Mouse (Mus musculus): ENCODE measurements at regions not wholly inside any gene's neighbourhood (a gene's known extent, or its start where the extent isn't known, plus 50 kb on each side); places are given as distances from the start of the nearest gene placed in this dataset.

GRCm38 (mm10) chr5:64601285-64601684, 201.9 kb upstream of the Klf3 start:
- no peak overlapping the region for H3K4me2 ChIP-seq (ENCODE audit: low read length)
- no peak overlapping the region for H3K4me3 ChIP-seq (replicated peaks; ENCODE audit: low read depth, low read length)
- no peak overlapping the region for H3K27ac ChIP-seq (replicated peaks; ENCODE audit: low read depth, low read length)
- 73% methylated on average over 8 of the region's 8 CpGs for WGBS
- no peaks in the 10 kb centered on the region for H3K9me3 ChIP-seq (ENCODE audit: control insufficient read depth, low read length)
- no peaks in the 10 kb centered on the region for H3K36me3 ChIP-seq (ENCODE audit: control insufficient read depth, insufficient read depth, low read length)
- H3K27me3 ChIP-seq (ENCODE audit: control insufficient read depth, insufficient read depth, low read length) = no peaks in the 10 kb centered on the region
- H3K9ac ChIP-seq (replicated peaks; ENCODE audit: low read length) = no peak overlapping the region
- H3K4me1 ChIP-seq (ENCODE audit: control insufficient read depth, insufficient read depth, low read length) = peaks cover 13% of the 10 kb centered on the region; the same call in 1 of the 2 replicates
- ATAC-seq (ENCODE audit: low FRiP score, low TSS enrichment) (no peak), DNase-seq (no peak)

GRCm38 (mm10) chr5:64601832-64602231, 201.4 kb upstream of the Klf3 start:
- no peaks in the 10 kb centered on the region for H3K27me3 ChIP-seq (ENCODE audit: control insufficient read depth, insufficient read depth, low read length)
- no peaks in the 10 kb centered on the region for H3K36me3 ChIP-seq (ENCODE audit: control insufficient read depth, insufficient read depth, low read length)
- no peak for ATAC-seq (ENCODE audit: low FRiP score, low TSS enrichment)
- 87% methylated on average over 5 of the region's 5 CpGs for WGBS
- no peaks in the 10 kb centered on the region for H3K9me3 ChIP-seq (ENCODE audit: control insufficient read depth, low read length)
- H3K9ac ChIP-seq (replicated peaks; ENCODE audit: low read length) = no peak overlapping the region
- no peak overlapping the region for H3K27ac ChIP-seq (replicated peaks; ENCODE audit: low read depth, low read length)
- H3K4me1 ChIP-seq (ENCODE audit: control insufficient read depth, insufficient read depth, low read length) = peaks cover 13% of the 10 kb centered on the region; the same call in 1 of the 2 replicates
- DNase-seq = no peak
- H3K4me2 ChIP-seq (ENCODE audit: low read length) = no peak overlapping the region
- H3K4me3 ChIP-seq (replicated peaks; ENCODE audit: low read depth, low read length) = no peak overlapping the region

- H3K4me3 ChIP-seq (replicated peaks; ENCODE audit: low read depth, low read length) = no peak overlapping the region
- H3K36me3 ChIP-seq (ENCODE audit: control insufficient read depth, insufficient read depth, low read length) = no peaks in the 10 kb centered on the region
- no peak overlapping the region for H3K9ac ChIP-seq (replicated peaks; ENCODE audit: low read length)
- H3K27me3 ChIP-seq (ENCODE audit: control insufficient read depth, insufficient read depth, low read length) = no peaks in the 10 kb centered on the region
- no peak overlapping the region for H3K4me2 ChIP-seq (ENCODE audit: low read length)
- no peak for ATAC-seq (ENCODE audit: low FRiP score, low TSS enrichment)
- peaks cover 13% of the 10 kb centered on the region; the same call in 1 of the 2 replicates for H3K4me1 ChIP-seq (ENCODE audit: control insufficient read depth, insufficient read depth, low read length)
- no peak for DNase-seq
- no peak overlapping the region for H3K27ac ChIP-seq (replicated peaks; ENCODE audit: low read depth, low read length)
- no peaks in the 10 kb centered on the region for H3K9me3 ChIP-seq (ENCODE audit: control insufficient read depth, low read length)
- WGBS = 90% methylated on average over 8 of the region's 8 CpGs
These were observed 200.7 kb upstream of the Klf3 start for GRCm38 (mm10) chr5:64602356-64602936.

GRCm38 (mm10) chr5:64602996-64603755, 200.0 kb upstream of the Klf3 start:
- ATAC-seq (ENCODE audit: low FRiP score, low TSS enrichment) (no peak), DNase-seq (no peak)
- H3K4me1 ChIP-seq (ENCODE audit: control insufficient read depth, insufficient read depth, low read length) = peaks cover 13% of the 10 kb centered on the region; the same call in 1 of the 2 replicates
- H3K27ac ChIP-seq (replicated peaks; ENCODE audit: low read depth, low read length) = no peak overlapping the region
- no peak overlapping the region for H3K9ac ChIP-seq (replicated peaks; ENCODE audit: low read length)
- H3K4me3 ChIP-seq (replicated peaks; ENCODE audit: low read depth, low read length) = no peak overlapping the region
- no peaks in the 10 kb centered on the region for H3K27me3 ChIP-seq (ENCODE audit: control insufficient read depth, insufficient read depth, low read length)
- 62% methylated on average over 11 of the region's 11 CpGs for WGBS
- H3K9me3 ChIP-seq (ENCODE audit: control insufficient read depth, low read length) = no peaks in the 10 kb centered on the region
- H3K36me3 ChIP-seq (ENCODE audit: control insufficient read depth, insufficient read depth, low read length) = no peaks in the 10 kb centered on the region
- H3K4me2 ChIP-seq (ENCODE audit: low read length) = no peak overlapping the region

GRCm38 (mm10) chr5:64605171-64605570, 198.0 kb upstream of the Klf3 start:
- ATAC-seq (ENCODE audit: low FRiP score, low TSS enrichment) = no peak
- H3K9me3 ChIP-seq (ENCODE audit: control insufficient read depth, low read length) = no peaks in the 10 kb centered on the region
- no peaks in the 10 kb centered on the region for H3K27me3 ChIP-seq (ENCODE audit: control insufficient read depth, insufficient read depth, low read length)
- no peak overlapping the region for H3K9ac ChIP-seq (replicated peaks; ENCODE audit: low read length)
- H3K27ac ChIP-seq (replicated peaks; ENCODE audit: low read depth, low read length) = no peak overlapping the region
- DNase-seq = no peak
- H3K4me1 ChIP-seq (ENCODE audit: control insufficient read depth, insufficient read depth, low read length) = peaks cover 5% of the 10 kb centered on the region; the same call in 1 of the 2 replicates
- H3K36me3 ChIP-seq (ENCODE audit: control insufficient read depth, insufficient read depth, low read length) = no peaks in the 10 kb centered on the region
- H3K4me3 ChIP-seq (replicated peaks; ENCODE audit: low read depth, low read length) = no peak overlapping the region
- no peak overlapping the region for H3K4me2 ChIP-seq (ENCODE audit: low read length)

- Histone ChIP-seq H3K9me3 (ENCODE audit: control insufficient read depth, low read length) (no peaks in the 10 kb centered on the region), H3K27ac (replicated peaks; ENCODE audit: low read depth, low read length) (no peak overlapping the region), H3K4me1 (ENCODE audit: control insufficient read depth, insufficient read depth, low read length) (peaks cover 8% of the 10 kb centered on the region), H3K9ac (replicated peaks; ENCODE audit: low read length) (no peak overlapping the region), H3K4me2 (ENCODE audit: low read length) (no peak overlapping the region), H3K4me3 (replicated peaks; ENCODE audit: low read depth, low read length) (no peak overlapping the region), H3K27me3 (ENCODE audit: control insufficient read depth, insufficient read depth, low read length) (no peaks in the 10 kb centered on the region), H3K36me3 (ENCODE audit: control insufficient read depth, insufficient read depth, low read length) (no peaks in the 10 kb centered on the region)
- 75% methylated on average over 5 of the region's 5 CpGs for WGBS
- ATAC-seq (ENCODE audit: low FRiP score, low TSS enrichment) = no peak
- no peak for DNase-seq
These were observed 197.2 kb upstream of the Klf3 start for GRCm38 (mm10) chr5:64605991-64606390.

GRCm38 (mm10) chr5:64609378-64610087, 193.7 kb upstream of the Klf3 start:
- Histone ChIP-seq H3K4me2 (ENCODE audit: low read length) (no peak overlapping the region), H3K9ac (replicated peaks; ENCODE audit: low read length) (no peak overlapping the region), H3K4me1 (ENCODE audit: control insufficient read depth, insufficient read depth, low read length) (peaks cover 8% of the 10 kb centered on the region), H3K4me3 (replicated peaks; ENCODE audit: low read depth, low read length) (no peak overlapping the region), H3K36me3 (ENCODE audit: control insufficient read depth, insufficient read depth, low read length) (no peaks in the 10 kb centered on the region), H3K9me3 (ENCODE audit: control insufficient read depth, low read length) (no peaks in the 10 kb centered on the region), H3K27ac (replicated peaks; ENCODE audit: low read depth, low read length) (no peak overlapping the region), H3K27me3 (ENCODE audit: control insufficient read depth, insufficient read depth, low read length) (no peaks in the 10 kb centered on the region)
- DNase-seq (no peak), ATAC-seq (ENCODE audit: low FRiP score, low TSS enrichment) (no peak)
- WGBS = 53% methylated on average over 3 of the region's 3 CpGs

GRCm38 (mm10) chr5:64610146-64610545, 193.0 kb upstream of the Klf3 start:
- WGBS = 5% methylated on average over 3 of the region's 3 CpGs
- DNase-seq = no peak

More at GRCm38 (mm10) chr5:64610146-64610545, 193.0 kb upstream of the Klf3 start:
- H3K27ac ChIP-seq (replicated peaks; ENCODE audit: low read depth, low read length) = no peak overlapping the region
- H3K27me3 ChIP-seq (ENCODE audit: control insufficient read depth, insufficient read depth, low read length) = no peaks in the 10 kb centered on the region
- peaks cover 8% of the 10 kb centered on the region for H3K4me1 ChIP-seq (ENCODE audit: control insufficient read depth, insufficient read depth, low read length)
- H3K36me3 ChIP-seq (ENCODE audit: control insufficient read depth, insufficient read depth, low read length) = no peaks in the 10 kb centered on the region
- no peak for ATAC-seq (ENCODE audit: low FRiP score, low TSS enrichment)
- H3K9ac ChIP-seq (replicated peaks; ENCODE audit: low read length) = no peak overlapping the region
- no peaks in the 10 kb centered on the region for H3K9me3 ChIP-seq (ENCODE audit: control insufficient read depth, low read length)
- no peak overlapping the region for H3K4me3 ChIP-seq (replicated peaks; ENCODE audit: low read depth, low read length)
- H3K4me2 ChIP-seq (ENCODE audit: low read length) = no peak overlapping the region

Data from midbrain, embryonic 14.5 days (tissue).